Mouse (Mus musculus) layer of hippocampus, postnatal 36 days (tissue): ENCODE measurements around the gene Sacm1l. TPM values are rescaled to one million over a fixed set of nuclear protein-coding genes. Genes with fewer than 3 reads are reported as not detected.

Experiments
- DNase-seq, 2 experiments: peaks; one replicate each; pipeline ENCODE4 v3.0.0; 2022
- total RNA-seq, 2 experiments: library from RNA; stranded (reverse); gene quantifications; 2 replicates each; pipeline ENCODE4 v1.2.3; 2021

The Sacm1l gene
- 10 to 100 TPM; 59.3 to 63.7 TPM for total RNA-seq

GRCm38 (mm10) chr9:123529392-123530157 is at the start of gene Sacm1l:
Gene Sacm1l, plus strand, starts transcription at chr9:123529759.
- peak; percentile 96 to 98 for DNase-seq

GRCm38 (mm10) chr9:123479876-123480252 is 49.7 kb upstream of the Sacm1l start:
- no peak for DNase-seq

DNA sequence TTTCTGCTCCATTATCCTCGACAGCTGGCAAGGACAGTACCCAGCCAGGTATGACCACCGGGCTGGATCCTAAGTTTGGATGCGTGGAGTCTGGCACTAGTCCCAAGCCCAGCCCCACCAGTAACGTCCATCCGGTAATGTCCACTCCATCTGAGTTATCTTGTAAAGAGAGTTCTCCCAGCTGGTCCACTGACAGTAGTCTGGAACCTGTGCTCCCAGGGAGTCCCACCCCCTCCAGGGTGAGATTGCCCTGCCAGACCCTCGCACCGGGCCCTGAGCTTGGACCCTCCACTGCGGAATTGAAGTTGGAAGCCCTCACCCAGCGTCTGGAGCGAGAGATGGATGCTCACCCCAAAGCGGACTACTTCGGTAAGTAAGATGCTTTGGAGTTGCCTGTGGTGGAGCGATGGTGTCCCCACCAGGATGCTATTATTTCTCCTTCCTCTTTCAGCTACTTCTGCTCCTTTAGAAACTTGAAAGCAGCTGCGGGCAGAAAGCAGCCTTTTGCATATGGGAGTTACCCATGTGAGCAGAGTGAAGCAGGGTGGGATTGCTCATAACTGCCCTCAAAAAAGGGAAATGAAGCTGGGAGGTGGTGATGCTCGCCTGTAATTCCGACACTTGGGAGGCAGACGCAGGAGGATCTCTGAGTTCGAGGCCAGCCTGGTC is 49.2 kb upstream of the Sacm1l start:
- DNase-seq: no peak

DNA sequence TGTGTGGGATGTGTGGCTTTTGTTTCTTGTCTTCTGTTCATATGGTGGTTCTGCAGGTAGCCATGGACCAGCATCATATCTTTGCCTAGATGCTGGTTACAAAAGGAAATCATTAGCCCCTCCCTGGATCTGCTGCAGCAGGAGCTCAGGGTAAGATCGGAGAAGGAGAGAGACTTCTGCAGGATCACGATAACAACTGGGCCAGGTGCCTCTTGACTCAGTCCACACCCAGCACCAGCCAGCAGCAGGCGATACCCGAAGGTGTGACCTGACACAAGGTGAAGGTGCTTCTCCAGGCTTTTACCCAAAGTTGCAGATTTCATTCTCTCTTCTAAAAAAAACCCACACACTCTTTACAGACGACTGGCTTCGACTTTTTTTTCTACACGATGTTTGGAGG is 48.4 kb upstream of the Sacm1l start:
- DNase-seq: no peak

GRCm38 (mm10) chr9:123483598-123483997 is 46.0 kb upstream of the Sacm1l start:
- DNase-seq: no peak

DNA sequence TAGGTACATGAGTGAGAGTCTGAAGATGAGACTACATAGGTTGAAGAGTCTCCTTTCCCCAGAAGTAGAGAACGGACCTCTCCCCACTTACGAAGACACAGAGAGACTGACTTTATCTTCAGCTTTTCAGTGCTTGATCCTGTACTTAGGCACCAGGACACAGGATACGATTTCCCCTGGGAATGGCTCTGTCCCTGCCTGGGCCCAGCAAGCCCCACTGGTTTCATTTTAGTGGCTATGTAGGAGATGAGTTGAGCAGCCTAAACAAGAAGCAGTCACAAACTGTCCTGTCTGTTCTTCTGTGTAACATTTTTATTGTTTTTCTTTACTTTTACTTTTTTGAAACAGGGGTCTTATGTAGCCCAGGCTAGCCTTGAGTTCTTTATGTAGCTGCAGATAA is 44.7 kb upstream of the Sacm1l start:
- no peak for DNase-seq

GRCm38 (mm10) chr9:123485561-123485960 is 44.0 kb upstream of the Sacm1l start:
- DNase-seq: no peak

GRCm38 (mm10) chr9:123486635-123487034 is 42.9 kb upstream of the Sacm1l start:
- no peak for DNase-seq

- no peak for DNase-seq
Measured at GRCm38 (mm10) chr9:123489073-123489472, 40.5 kb upstream of the Sacm1l start.

- DNase-seq: no peak
Measured at GRCm38 (mm10) chr9:123489727-123490343, 39.7 kb upstream of the Sacm1l start.

DNA sequence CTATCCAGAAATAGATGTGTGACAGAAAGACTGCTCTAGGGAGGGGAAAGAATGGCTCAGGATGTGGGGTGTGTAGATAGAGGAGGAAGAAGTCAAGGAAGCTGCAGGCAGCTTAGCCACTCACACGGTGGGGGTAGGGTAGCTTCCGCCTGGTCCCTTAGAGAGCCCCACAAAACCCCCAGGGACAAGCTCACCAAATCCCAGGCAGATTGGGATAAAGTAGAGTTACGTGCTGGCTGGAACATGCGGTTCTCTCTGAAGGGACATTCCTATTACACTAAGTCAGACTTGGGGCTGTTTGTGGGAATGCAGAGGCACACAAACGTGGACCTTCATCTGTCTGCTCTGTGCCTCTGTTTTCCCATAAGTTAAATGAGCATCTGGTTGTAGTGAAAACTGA is 38.6 kb upstream of the Sacm1l start:
- DNase-seq: no peak

DNA sequence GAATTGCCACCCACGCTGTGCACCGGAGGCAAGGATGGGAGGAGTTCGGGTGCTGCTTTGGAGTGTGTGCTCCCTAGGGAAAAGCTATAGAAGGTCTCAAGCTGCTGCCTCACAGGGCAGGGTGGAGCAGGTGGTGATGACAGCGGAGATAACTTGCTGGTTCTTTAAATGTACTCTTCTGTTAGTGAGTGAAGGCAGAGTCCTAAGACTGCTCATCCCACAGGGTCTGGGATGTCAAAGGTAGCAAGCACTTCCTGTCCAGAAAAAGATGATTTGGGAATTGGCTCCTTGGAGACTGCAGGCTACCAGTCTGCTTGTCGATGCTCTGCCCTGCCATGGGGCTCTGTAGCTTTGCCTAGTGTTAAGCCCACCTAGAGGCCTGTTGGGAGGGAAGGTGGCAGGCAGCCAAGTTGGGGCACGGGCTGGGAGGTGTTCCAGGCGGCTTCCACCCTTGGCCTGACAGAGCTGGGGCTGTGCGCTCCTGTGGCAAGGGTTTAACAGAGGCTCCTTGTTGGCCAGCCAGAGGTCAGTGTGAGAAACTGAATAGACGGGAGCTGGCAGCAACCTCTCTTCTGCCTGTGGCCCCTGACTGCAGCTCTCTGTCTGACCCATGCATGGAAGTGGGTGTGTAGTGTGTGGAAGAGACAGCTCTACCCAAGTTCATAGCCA is 37.5 kb upstream of the Sacm1l start:
- peak; percentile 30 to 64 for DNase-seq

DNA sequence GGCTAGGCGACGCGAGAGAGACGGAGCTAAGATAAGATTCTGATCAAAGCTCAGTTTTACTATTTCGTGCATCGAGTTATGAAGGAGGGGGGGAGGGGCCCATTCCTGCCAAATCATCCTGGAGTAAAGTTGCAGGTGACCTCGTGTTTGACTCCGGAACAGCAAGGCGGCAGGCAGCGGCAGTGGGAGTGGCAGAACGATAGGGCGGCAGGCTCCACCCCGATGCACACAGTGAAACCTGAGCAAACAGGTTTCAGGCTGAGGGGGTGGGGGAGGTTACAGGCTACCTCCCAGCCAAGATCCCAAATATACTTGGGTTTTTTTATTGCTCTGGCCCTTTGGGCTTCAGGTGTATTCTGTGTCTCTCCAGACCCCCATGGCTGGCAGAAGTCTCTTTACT is 32.9 kb upstream of the Sacm1l start:
- no peak for DNase-seq

DNA sequence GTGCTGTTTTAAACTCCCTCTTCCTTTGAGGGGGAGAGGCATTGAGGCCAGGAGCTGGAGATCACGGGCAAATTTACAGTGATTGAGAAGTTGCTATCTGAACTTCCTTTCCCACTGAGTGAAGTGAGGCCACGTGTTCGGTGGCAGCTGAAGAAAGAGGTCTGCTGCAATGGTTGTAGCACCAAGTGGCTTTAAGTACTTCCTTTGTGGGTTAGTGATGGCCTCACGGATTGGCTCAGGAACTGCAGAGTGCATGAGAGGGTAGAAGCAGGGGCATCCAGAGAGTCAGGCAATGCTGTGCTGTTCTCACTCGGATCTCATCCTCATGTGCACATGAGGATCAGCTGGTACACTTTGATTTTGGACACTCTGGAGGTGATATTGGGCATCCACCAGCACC is 31.7 kb upstream of the Sacm1l start:
- no peak for DNase-seq

- DNase-seq: no peak
Measured at GRCm38 (mm10) chr9:123500480-123500879, 29.1 kb upstream of the Sacm1l start.

DNA sequence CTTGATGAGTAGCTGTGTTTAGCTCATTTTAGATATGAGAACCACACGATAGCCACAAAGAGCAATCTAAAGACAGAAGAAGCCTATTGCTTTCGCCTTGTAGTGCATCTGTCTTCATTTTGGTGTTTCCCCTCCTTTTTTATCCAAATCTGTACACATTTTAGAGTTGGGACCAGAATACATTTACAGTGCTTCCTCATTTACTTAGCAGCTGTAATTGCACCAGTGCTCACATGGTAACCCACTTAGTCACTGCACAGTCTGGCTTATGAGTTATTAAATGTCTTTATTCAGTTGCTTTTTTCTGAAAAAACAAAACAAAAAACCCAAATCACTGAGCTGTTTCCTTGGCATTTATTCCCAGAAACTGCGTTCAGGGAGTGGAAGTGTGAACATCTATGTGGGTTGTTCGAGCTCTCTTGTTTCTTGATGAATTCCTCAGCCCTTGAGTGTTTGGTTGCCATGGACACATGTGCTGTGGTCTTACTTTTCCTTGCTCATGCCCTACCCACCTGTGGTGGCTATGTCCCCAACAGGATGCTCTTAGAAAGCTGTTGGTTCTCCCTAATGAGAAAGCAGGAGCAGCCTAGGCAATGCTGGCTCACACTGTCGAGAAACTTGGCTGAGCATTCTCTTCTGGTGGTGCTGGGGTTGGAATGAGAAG is 26.3 kb upstream of the Sacm1l start:
- DNase-seq: peak in 1 of 2 experiments; percentile 39

GRCm38 (mm10) chr9:123504325-123504724 is 25.2 kb upstream of the Sacm1l start:
- peak; percentile 17 to 30 for DNase-seq

DNA sequence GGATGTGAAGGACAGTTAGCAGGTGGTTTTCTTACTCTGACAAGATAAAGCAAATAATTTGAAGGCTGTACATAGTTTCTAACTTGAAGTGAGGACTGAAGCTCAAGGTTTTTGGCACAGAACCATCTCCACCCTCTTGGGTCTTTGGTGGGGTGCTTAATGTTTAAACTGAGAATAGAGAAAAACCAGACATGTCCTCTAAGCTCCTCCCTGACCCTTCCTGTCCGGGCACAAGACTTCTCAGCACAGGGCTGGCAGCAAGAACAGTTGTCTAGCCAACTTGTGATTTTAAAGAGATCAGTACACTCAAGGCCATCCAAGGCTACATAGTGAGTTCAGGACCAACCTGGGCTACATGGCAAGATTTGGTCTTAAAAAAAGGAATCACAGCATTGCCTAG is 24.0 kb upstream of the Sacm1l start:
- DNase-seq: no peak

DNA sequence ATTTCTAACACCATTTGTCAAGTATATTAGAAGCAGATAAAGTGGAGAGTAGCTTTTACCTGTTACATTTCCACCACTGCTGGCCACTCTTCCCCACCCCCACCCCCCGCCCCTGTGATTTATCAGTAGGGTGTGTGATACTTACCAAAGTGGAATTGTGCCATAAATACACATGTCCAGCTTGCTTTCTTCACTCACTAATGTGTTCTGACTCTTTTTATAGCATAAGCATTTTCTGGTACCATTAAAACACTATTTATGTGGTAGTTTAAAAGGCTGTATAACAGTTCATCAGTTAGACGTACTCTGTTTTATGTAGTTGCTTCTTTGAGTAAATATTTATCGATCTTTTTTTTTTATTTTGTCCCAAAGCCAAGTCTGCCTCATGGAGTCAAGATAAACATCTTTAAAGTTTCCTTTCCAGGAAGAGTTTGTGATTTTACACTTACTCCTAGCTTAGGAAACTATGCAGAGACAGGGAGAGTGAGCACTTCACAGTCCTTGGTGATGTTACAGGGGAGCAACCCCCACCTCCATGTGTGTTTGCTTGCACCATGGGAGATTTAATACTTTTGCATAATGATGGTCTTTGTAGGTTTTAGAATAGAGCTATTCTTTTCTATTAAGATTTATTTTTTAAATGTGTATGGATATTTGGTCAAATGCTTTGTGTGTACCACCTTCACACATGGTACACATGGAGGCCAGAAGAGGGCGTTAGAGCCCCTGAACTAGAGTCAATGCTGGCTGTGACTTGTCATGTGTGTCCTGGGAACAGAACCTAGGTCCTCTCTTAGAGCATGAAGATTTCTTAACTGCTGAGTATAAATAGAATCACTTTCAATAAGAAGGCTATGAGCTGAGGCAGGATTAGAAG is 23.1 kb upstream of the Sacm1l start:
- DNase-seq: no peak

GRCm38 (mm10) chr9:123507380-123507779 is 22.2 kb upstream of the Sacm1l start:
- no peak for DNase-seq

DNA sequence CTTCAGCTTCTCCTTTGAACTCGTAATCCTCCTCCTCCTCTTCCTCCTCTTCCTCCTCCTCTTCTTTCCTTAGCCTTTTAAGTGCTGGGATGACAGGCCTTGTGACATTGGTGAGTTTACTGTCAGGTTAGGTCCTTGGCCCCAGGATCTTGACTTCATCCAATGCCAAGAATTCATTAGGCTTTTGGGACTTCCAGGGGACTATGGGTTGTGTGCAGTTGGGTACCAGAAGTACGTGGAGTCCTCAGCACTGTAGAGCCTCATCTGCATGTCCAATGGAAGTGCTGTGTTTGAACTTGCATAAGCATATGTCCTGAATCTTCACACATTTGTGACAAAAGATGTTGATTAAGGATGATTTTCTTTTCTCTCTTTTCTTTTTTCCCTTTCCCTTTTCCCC is 20.6 kb upstream of the Sacm1l start:
- DNase-seq: no peak
